Mouse (Mus musculus) layer of hippocampus, postnatal 14 days (tissue): ENCODE measurements at regions not wholly inside any gene's neighbourhood (a gene's known extent, or its start where the extent isn't known, plus 50 kb on each side); places are given as distances from the start of the nearest gene placed in this dataset.

ENCODE experiments used
- DNase-seq, 2 experiments: peaks; one replicate each; pipeline ENCODE4 v3.0.0; 2021 to 2022; ENCODE audit warnings: low spot score in 2 of 2, mixed read lengths in 1 of 2

DNA sequence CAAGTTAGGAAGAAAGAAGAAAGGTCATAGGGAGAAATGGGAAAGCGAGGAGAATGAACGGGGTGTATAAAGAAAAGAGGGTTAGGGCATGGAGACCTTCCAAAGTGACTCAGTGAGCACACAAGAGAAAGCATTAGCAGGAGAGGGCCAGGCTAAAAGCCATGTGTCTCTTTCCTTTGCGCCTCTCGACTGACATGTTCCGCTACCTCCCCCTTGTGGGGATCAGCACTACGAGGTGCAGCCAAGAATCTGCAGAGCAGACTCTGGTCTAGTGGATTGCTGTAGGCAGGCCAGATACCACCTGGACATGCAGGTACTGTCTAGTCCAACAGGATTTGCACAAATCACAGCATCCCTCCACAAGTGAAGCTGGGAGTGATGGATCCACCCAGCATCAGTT is 54.0 kb downstream of the Kcna5 start:
- peak in 1 of 2 experiments; percentile 12 for DNase-seq

DNA sequence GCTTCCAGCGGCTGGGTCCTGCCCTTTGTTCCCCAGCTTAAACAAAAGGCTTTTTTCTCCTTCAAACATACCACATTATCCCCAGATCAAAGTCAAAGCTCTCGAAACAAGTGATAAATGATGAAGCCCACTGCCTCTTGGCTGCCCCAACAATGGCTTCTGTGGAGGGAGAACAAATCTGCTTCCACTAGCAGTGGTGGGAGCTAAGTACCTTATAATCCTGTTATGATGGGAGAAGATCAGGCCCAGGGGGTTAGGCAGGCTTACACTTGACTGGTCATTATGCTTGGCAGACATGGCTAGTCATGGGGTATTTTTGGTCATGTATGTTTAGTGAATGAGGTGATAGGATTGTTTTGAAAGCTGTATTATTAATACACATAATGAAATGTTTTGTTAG is 57.7 kb downstream of the Kcna5 start:
- DNase-seq = no peak

DNA sequence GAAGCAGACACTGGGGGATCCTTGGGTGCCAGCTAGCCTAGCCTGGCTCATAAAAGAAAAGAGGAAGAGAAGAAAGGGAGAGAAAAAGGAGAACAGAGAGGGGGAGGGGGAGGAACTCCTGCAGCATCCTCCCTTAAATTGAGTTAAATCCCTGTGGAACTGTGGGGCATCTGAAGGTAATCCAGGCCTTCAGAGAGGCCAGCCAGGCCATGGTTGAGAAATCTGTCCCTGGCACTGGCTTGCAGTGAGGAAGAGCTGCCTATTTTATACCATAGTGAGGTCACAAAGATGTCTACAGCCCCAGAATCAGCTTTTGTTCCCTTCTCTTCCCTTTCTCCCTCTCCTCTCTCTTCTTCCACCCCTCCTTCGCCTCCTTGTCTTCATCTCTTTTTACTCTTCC is 58.5 kb downstream of the Kcna5 start:
- no peak for DNase-seq

DNA sequence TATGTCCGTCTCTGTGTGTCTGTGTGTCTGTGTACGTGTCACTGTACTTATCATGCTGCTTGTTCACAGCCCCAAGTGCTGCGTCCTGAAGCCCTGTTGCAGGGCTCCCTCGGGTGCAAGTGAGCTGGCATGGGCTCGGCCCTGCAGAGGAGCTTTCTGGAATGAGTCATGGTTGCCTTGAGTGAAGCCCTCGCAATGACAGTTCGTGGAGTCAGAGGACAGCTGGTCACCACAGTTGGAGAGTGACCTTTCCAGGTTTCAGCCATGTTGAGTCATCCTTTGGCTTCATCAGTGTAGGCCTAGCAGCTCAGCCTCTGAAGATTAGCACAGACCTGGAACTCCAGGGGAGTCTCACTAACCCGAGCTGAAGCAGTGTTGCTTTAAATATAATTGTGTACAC is 59.7 kb downstream of the Kcna5 start:
- no peak for DNase-seq

DNA sequence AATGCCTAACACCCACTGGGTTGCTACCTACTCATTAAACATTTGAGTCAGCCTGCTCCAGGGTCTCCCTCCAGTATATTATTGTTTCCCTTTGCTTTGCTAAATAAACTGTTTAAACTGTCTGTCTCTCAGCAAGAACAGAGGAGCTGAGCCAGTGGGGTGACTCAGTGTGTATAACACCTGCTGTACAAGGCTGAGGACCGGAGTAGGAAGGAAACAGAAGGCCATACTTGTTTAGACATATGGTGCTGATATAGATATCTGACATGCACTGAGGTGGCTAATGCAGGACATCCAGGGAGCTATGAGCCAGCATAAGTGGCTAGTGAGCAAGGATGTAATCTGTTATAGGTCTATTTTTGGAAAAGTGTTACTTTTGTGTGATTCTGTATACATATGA is 81.5 kb downstream of the Kcna5 start:
- no peak for DNase-seq

DNA sequence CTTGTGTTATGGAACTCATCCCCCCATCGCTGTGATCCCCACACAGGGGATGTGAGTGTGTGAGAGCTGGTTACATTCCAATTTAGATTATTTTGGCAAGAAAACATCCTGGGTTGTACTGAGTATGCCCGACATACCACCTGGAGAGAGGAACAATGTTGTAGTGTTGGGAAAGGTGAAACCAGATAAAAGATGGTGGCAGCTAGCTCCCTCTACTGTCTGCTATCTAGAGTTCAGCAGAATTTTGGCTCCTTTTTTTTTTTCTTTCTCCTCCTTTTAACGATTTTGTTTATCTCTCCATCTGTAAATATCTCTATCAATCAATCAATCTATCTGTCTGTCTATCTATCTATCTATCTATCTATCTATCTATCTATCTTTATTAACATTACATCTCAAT is 89.7 kb downstream of the Kcna5 start:
- DNase-seq = no peak

DNA sequence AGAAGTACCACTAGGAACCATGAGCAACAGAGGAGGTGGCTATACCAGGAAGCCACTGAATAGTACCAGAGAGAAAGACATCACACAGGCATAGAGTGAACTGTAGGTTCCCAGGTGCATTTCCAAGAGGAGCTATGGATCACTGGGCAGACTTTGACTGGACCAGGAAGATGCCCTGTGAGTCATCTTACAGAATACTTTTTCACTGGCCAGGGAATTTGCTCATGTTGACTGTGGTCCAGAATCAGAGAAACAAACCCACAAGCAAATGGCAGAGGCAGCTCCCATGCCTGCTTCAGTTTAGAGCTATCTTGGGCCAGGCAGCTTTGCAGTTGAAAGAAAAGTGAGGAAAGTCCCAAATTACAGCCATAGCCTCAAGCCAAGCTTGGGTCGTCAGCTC is 95.0 kb downstream of the Kcna5 start:
- DNase-seq = no peak

DNA sequence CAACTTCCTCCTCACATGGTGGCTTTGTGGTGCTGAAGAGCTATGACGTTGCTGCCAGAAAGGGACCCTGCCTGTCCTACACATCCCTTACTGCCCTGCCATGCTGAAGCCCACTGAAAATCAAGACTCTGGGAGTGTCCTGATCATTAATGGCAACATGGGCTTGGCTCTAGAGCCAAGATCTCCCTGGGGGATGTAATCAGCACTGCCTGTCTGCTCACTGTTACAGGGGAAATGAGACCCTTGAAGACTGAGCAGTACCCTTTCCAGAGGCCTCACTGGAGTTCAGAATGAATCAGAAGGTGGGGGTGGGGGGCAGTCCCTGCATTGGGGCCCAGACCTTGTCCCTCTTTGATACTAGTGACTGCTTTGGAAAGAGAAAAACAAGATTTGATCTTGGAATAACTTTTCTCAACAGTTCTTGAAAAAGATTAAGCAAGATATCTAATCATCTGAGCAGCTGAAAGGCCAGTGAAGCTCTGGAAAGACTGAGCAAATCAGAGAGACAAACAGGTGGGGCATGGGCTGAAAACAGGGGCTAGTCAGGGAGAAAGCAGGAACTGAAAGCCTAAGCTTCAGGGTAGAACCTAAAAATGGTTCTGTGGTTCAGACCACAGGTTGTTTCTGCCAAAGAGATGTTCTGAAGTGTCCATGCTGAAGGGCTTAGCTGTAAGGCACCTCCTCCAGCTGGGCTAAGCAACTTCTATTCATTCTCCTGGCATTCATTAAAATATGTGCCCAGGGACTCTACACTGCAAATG is 97.1 kb downstream of the Kcna5 start:
- no peak for DNase-seq

DNA sequence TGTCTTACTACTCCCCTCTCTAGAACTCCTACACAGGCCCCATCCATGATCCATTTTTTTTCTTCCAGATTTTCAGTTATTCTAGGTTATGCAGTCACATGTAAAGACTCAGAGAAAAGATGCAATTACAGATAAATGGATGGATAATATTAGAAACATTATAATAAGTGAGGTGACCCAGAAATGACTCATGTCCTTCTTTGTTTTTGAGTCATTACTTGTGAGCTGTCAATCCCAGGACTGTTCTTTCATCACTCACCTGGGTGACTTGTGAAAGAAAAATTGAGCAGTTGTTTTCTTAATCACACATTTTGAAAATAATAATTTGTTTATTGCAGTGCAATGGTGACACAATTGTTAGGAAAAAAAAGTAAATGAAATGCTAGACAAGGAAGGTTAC is 108.0 kb downstream of the Kcna5 start:
- DNase-seq = no peak

DNA sequence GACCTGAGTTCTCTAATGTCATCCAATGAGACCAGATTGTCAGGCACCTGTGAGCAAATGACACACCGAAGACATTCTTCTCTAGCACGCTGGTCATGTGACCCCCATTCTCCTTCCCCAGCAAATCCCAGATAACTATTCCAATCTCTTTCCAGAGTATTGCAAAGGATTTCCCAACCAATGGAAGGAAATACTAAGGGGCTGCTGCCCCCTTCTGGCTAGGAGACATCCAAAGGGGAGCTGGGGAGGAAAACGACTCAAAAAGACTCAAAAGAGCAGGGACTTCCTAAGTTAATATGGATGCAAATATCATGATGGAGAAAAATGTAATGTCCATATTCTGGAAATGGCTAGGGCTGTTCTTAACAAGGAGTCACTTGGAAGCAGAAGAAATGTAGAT is 129.5 kb downstream of the Kcna5 start:
- peak; percentile 19 to 36 for DNase-seq

DNA sequence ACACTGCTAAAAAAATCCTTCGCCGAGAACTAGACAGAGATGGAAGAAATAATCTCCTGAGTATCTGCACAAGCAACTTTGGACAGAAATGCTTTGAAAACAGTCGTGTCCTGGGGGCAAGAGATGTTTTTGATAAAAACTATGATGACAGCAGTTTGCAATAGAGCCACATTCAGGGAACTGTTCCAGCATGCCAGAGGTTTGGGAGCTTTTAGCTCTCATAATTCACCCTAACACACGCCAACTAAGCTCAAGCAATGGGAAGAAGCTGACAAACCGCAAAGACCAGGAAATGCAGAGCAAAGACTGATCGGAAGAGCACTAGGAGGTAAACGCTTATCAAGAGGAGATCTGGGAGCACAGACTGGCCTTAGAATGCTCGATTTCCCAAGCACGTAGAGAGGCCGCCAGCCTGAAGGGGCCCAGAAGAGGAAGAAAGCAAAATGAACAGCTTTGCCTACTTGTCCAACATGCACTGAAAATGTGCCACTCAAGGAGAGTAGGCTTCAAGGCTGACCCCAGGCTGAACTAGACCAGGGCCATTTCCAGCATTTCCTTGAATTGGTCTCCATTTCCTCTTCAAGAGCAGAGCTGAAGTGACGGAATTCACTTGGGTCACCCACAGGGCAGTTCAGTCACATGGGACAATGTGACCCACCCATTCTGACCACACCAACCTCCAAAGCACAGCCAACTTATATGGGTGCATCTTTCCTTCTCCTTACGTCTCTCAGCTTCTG is 130.7 kb downstream of the Kcna5 start:
- no peak for DNase-seq

DNA sequence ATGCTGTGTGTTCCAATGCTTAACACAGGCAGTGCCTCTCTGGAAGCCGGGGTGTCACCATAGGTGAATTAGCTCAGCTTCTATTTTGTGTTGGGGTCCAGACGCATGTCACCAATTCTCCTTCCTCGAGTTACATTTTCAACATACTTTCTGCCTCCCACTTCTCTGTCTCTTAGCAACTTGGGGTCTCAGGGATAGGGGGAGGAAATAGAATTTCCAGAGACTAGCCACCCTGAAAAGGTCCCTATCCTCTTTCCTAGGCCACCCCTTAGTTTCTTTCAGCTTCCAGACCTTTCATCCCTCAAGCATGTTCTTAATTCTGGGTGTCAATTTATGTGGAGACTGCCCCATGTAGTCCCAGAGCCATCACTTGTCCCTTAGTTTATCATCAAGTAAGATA is 135.6 kb downstream of the Kcna5 start:
- no peak for DNase-seq

DNA sequence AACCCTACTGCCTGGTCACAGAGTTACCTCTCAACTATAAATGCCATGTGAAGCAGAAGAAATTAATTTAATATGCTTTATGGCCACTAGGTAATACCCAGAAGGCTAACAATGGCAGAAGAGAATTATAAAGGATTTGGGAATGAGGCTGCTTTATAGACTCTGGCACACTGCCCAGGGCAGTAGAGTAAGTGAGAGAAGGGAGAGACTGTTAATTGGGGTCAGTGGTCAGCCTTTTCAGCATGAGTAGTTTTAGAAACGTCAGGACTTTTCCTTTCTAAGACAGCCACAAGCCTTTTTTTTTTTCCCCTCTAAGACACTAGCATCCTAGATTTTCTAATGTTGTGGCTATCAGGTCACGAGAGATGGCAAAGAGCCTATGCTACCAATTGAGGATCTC is 136.6 kb downstream of the Kcna5 start:
- DNase-seq = no peak

DNA sequence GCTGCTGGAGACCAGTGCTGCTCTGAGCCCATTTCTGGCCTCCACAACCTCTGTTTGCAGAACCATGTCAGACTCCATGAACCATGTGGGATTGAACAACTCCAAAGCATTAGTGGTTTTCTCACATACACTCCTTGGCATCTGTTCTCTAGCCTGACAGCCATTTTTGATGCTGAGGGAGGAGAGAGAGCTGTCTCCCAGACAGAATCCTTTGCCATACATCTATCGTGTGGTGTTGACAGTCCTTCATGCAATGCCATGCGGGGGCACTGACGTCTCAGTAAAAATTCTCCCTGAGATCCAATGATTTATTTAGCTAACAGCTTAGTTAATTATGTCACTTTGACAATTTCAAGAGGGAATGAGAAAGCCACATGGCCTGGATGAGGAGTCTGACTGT is 140.2 kb downstream of the Kcna5 start:
- DNase-seq = no peak

DNA sequence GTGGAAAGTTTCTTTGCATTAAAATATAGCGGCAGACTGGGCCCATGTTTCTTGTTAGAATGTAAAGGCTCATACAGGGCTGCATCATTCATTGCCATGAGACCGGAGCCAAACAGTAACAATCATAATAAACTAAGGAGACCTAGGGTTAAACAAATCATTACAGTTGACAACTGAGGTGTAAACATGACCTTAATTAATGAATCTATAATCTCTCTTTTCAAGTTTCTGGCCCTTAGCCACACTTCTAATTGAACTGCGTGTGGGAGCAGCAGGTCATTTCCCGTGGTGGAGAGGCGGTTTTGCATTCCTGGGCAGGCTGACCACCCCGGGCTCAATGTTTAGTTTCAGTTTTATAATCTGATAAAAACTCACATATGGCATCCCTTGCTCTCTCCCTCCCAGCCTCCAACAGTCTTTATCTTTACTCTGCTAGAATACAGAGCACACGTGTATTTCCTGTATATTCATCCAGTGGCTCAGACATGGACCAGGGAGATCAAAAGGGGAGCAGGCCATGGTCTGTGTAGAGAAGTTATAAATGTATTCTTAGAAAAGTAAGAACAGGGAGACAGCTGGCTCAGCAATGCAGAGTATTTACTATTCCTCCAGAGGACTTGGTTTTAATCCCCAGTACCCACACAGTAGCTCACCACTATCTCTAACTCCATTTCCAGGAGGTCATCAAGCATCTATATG is 141.0 kb downstream of the Kcna5 start:
- no peak for DNase-seq

DNA sequence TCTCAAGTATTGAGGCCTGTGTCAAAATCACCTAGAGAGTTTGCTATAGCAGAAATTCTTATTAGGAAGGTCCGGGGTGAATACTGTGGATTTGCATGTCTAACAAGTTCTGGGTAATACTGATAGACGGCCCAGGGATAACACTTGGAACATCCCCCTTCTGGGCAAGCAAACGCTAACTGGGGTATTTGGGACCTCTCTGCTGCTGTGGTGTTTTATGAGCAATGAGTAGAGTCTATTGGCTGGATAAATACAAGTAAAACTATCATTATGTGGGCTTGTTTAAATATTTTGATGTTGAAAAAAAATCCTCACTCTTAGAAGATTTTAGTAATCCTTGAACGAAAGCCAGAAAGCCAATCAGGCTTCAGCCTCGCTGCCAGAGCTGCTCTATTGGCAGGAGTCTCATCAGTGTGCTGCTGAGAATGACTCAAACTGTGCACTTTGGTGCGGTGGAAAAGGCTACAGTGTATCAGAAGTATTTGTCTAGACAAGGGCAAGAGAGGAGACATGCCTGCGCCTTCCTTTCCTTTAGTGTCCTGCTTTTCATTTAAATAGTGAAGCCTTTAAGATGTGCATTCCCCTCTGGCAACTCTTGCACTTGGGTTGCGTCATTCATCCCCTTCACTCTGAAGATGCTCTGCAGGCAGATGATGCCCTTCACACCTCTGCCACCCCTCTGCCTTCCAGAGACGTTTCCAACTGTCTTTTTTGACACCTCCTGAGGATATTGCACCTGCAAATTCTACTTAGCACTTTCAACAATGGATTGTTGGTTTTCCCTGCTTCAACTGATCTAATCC is 150.8 kb downstream of the Kcna5 start:
- no peak for DNase-seq

DNA sequence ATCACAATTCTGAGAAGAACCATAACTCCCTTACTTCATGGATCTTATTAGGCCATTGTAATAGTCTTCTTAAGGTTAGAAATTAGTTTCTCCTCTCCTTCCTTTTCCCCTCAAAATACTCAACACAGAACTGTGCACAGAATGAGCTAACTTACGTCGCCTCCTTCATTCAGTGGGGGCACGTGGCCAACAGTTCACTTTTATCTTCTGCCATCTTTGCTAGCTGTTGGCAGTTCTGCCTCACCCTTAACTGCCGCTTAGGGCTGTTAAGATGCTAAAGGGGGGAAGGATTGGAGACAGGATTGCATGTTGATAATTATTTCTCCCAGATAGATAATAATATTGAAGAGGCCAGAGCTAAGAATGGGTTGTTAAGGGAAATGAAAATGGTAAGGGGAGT is 158.0 kb downstream of the Kcna5 start:
- no peak for DNase-seq

DNA sequence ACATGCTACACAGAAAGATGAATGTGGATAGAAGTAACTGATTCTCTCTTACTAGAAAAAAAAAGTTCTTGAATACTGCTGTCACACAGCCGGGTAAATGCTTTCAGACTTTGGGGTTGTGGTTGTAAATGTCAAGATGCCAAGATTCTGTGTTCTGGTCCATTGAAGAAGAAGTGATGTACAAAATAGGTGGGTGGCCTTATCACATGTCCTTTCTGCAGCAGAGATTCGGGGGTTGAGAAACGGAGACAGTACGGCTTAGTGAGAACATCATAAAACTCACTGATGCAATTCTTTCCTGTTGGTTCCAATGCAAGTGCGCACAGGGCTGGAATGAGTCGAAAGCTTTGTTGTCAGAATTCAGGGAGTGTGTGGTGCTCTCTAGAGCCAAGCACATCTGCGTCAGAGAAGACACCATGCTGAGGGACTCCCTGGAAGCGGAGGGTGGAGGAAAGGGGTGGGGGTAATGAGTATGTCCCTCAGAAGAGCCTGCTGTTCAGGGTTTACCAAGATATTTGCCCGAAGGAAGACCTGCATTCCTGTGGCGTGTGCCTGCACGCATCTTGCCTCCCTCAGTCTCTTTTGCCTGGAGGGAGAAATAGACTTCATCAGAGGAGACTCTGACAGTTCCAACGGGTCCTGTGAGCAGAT is 160.1 kb downstream of the Kcna5 start:
- DNase-seq = no peak

DNA sequence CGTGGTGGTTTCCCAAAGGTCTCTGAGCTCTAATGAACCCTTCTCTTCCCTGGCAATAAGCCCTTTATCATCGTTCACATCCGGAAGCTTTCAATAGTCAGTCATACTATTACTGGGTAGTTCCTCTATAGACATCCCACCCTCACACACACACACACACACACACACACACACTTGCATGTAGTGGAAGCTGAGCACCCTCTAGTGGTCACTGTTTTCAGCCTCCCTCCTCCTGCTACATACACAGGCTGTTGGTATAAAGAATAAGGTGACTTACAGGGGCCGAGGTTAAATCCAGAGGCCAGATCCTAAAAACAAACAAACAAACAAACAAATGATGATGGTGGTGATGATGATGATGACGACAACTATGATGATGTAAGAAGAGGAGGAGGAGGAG is 163.2 kb downstream of the Kcna5 start:
- peak; percentile 25 to 54 for DNase-seq

DNA sequence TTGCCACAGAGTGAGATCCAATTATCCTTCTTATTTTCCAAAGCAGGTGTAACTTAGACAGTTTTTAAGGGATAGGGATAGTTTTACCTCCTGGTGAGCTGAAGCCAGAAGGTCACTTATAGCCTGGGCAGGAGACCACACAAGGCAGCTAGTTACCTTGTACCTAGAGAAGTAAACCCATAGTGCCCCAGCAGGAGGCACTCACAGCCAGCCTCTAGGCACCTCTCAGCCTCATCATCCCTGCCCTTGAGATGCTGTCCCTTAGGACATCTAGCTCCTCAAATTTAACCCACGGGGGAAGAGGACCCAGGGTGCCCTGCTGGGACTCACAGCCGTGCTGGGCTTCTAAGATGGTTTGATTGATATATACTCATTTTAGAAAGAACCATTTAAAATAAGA is 163.7 kb downstream of the Kcna5 start:
- DNase-seq = no peak

DNA sequence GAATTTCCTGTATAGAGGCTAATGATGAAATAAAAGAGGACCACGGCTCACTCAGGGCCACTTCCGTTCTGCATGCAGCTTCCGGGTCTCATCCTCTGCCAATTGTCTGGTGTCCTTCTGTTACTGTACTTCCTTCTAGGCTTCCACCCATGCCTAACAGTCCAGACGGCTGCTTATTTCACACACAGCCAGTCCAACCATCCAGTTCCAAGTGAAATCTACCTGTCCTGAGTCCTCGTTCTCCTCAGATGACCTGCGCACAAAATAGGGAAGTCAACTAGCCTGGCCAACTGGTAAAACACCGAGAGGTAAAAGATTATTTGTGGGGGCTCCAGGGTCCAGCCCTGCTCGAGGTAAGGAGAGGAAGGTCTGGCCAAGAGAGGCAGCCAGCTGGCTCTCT is 169.7 kb downstream of the Kcna5 start:
- no peak for DNase-seq
